Mouse (Mus musculus): ENCODE results near the gene Def8.

Def8 gene

DNA sequence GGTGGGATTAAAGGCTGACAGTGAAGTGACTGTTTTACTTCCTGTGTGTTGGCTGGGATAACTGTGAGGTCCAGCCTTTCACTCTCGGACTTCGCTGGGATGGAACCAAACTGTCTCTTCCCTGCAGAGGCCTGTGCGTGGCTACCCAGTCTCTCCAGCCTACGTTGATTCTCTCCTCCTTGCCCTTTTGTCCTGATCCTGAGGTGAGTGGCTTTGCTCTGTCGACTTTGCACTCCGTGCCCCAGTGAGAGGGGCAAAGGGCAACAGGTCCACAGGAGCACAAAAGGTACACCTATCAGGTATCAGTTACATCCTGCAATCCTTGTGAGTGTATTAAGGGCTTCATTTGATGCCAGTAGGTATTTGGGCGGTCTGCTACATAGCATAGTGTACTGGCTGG lies at the start of gene Def8:
Def8 (plus strand) TSS at position 87 of the 400 bp plus-strand sequence.
- DNase-seq (ENCODE audit: low spot score): no peak

DNA sequence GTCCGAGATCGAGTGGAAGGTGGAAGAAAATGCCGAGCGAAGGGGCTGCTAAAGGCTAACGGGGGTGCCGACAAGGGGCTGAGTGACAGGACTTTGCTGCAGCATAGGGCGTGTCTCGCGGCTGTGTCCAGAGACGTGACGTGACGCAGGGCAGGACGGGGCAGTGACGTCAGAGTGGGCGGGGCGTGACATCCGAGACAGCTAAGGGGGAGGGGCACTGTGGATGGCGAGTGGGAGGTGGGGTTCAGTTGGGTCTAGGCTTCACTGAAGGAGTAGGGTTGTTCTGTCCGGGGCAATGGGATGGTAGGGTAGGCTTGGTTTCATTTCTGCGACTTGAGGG lies 49.1 kb upstream of the Def8 start:
- peak; percentile 76 for DNase-seq (ENCODE audit: low spot score)

DNA sequence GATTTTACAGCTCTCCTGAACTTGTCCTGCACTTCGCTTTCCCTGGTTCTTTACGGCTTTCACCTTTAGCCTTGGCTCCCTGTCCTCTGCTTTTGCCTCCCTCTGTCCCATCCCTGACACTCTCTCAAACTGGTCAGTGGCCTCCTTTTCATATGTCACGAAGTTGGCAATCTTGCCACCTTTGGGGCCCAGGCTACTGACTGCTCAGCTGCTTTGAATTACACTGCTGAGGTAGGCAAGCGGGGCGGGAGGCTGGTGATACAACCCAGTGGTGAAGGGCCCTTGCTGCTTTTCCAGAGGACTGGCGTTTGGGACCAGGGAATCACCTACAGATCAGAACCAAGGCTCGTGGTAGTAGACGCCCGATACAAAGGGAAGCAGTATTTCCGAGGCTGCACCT lies 47.6 kb upstream of the Def8 start:
- no peak for DNase-seq (ENCODE audit: low spot score)

DNA sequence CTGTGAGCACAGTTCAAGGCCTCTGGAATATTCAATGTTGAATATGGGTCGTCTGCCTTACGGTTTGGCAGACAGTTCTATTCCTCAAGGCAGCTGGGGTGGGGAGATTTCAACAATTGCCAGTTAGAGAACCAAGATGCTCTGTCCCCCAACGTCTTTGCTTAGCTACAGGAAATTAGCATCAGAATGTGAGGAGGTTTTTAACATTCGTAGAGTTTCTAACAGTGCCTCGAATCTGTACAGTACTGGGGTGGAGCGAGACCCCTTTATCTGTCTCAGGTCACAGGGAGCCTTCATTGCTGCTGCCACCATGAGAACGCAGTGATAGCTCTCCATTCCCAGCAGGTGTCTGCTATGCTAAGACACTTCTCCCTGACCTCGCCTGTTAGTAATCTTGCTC lies 47.2 kb upstream of the Def8 start:
- DNase-seq (ENCODE audit: low spot score): no peak

DNA sequence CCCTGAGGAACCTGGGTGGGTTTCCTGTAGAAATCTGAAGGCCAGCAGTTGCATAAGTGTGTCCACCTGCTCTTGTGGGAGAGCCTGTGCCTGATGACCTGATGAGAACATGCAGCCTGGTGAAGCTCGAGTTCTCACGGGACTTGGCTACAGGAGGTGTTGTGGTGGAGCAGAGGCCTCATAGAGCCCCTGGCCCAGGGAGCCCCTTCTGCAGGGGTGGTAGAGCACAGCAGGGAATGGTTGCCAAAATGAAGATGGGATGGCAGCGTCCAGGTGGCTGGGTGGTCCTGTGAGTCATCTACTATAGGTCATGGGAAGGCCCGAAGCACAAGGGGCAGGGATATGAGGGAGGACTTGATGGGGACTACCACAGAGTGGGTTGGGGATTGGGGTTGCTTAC lies 41.6 kb upstream of the Def8 start:
- no peak for DNase-seq (ENCODE audit: low spot score)

DNA sequence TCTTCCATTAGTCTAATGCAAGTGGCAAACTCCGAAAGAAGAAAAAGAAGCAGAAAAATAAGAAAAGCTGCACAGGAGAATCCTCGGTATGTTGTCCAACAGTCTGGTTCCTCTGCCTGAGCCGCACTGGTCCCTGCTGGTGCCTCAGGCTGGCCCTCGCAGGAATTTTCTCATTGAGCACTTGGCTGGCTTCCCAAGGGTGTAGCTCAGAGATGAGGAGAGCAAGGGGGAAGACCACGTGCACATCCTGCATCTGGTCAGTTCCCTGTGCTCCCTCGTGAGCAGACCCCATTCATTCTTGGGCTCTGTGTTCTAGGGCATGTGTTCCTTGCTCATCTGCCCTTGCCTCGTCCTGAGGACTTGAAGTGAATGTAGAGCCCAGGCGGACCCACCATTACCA lies 40.8 kb upstream of the Def8 start:
- DNase-seq (ENCODE audit: low spot score): no peak

DNA sequence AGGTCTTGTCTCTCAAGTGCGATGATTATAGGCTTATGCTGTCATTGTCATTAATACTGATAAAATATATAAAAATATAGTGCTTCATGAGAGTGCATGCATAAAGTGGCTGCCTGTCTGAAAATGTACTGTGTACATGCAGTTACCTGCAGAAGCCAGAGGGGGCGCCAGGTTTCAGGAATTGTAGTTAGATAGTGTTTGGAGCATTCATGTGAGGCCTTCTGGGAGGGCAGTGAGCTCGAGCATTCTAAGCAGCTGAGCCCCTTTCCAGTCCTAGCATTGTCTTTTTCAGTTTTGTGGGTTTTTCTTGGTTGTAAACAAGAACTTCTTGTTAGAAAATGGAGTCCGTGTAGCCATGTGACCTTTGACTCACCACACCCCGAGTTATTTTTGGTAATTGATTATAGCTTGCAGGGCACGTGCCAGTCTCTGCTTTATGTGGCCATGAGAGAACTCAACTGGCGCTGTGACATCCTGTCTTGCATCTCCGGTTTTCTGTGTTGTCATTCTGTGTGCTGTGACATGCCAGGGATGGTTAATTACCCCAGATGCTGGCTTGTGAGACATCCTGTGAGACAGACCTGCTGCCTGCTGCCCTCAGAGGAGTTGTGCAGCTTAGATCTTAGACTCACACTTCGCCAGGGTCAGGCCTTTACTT lies 38.3 kb upstream of the Def8 start:
- DNase-seq (ENCODE audit: low spot score): no peak

DNA sequence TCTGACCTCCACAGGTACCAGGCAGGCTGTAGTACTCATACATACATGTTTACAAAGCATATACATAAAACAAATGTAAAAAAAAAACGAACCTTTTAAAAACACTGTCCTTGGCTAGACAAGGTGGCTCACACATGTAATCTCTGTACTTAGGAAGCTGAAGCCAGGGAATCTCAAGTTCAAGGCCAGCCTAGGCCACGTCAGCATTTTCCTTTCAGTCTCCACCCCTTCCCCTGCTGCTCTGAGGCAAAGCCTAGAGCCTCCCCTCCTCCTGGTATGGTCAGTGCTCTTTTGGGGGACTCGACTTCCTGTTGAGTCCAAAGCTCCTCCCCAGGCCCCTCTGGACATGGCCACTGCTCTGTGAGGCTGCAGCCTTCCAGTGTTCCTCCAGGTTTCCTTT lies 36.3 kb upstream of the Def8 start:
- DNase-seq (ENCODE audit: low spot score): no peak

DNA sequence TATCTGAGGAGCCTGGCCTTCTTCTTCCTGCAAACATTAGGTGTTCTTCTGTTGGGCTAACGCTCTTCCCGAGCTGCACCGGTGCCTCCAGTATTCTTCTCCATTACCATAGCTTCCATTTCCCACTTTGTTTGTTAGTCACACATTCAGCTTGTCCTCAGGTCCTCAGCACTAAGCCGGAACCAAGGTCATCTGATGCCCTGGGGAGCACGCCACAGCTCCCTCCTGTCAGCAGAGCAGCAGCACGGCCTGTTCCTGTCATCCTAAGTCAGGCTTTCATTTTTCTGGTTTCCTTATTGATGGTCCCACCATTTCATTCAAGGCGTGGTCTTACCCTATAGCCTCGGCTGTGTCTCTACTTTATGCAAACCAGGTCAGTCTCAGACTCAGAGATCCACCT lies 35.5 kb upstream of the Def8 start:
- no peak for DNase-seq (ENCODE audit: low spot score)

DNA sequence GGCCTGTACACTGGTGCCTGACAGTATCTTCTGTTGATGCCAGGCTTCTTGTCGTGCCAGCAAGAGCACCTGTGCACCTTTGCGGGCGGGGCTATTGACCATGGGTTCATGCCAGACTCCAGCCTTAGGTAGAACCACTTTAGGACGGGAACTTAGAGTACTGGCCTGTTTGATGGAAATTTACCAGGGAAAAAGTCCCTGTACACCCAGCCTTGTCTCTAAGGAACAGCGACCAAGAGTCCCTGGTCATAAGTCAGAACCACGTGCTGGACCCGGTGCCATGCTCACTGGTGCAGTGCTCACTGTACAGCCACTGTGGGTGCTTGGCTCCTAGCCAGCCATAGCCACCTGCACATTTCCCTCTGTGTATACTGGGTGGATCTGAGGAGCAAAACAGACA lies 34.3 kb upstream of the Def8 start:
- no peak for DNase-seq (ENCODE audit: low spot score)

DNA sequence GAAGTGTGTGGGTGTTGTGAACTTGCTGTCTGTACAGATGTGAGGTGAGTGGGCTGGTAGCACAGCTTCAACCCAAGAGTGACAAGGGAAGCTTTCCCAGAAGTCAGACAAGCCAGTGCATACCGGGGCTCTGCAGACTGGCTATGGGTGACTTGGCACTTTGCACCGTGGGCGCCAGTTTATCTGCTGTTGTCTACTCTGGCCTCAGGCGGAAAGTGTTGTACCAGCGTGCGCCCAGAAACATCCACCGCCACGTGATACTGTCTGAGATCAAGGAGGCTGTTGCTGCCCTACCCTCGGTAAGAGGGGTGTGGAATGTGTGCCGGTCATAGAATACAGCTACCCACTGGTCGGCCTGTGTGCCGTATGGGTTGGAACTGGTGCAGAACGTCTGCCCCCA lies 25.0 kb upstream of the Def8 start:
- no peak for DNase-seq (ENCODE audit: low spot score)

DNA sequence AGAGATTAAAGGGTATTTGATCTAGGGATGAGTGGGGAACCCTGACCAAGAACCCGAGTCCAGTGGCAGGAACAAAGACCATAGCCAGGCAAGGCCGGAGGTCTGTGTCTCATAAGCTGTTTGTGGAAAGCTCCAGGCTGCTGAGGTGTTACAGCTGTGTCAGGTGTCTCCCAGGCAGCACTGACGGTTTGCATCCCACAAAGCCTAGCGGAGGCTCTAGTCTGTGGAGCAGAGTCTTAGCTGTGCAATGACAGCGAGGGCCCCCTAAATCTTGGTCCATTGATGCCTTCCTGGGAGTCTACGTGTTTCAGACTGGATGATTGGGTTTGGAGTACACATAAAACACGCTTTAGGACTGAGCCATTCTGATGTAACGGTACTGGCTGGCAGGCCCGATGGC lies 21.4 kb upstream of the Def8 start:
- no peak for DNase-seq (ENCODE audit: low spot score)

DNA sequence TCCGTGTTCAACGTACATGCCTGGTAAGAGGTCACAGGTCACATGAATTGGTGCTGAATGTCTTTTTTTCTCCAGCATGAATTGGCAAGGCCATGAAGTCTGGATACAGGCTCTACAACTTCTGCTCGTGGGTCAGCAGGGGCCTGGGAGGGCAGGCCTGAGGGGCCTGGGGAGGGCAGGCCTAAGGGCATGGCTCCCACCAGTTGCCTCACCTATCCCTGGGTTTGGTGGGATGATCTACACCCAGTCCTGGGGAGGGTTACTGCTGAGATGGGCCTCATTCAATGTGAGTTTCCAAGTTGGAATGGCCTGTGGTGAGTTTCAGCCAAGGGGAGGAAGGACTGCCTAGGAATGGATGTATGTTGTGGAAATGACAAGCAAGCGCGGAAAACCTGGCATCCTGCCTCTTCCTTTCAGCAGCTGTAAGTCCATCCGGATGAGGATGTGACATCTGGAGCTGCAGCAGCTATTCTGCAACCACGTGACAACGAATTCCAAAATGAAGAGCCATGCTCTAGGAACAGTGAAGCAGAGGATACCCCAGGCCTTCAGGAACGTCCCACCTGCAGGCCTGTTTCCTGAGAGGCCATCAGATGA lies 20.5 kb upstream of the Def8 start:
- DNase-seq (ENCODE audit: low spot score): no peak

DNA sequence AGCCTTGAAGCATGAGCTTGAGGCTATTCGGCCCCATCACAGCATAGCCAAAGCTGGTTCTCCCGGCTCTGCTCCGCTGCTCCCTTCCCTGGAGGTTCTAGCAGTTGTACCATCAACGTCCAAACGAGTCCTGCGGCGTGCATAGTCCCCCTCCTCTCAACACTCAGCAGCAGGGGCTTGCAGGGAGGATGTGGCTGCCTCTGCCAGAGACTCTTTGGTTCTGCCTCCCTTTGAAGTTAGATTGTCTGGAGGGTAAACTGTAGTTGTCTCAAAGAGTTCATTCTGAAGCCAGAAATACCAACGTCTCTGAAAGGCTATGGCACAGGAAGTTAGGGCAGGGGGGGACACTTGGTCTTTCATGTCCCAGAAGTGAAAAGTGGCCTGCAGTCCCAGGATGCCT lies 18.8 kb upstream of the Def8 start:
- DNase-seq (ENCODE audit: low spot score): no peak

DNA sequence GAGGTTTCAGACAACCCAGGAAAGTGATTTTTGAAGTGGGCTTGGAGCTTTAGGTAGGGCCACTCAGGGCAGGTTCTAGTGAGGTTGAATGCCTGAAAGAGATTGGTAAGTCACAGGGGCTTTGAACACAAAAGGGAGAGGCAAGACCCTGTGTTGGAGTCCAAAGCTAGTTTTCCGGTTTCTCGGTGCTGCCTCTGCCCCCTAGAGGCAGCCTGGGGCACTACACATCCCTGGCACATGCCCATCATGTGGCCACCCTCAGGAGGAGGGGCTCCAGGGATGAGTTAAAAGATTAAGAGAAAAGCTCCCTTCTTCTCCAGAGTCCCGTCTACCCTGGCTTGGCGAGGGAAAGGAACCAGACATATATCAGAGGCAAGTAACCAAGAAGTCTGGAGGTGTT lies 16.5 kb upstream of the Def8 start, which contains the start of gene Mc1r:
Mc1r (plus strand) TSS at position 322 of the 400 bp plus-strand sequence.
- DNase-seq (ENCODE audit: low spot score): peak; percentile 46

DNA sequence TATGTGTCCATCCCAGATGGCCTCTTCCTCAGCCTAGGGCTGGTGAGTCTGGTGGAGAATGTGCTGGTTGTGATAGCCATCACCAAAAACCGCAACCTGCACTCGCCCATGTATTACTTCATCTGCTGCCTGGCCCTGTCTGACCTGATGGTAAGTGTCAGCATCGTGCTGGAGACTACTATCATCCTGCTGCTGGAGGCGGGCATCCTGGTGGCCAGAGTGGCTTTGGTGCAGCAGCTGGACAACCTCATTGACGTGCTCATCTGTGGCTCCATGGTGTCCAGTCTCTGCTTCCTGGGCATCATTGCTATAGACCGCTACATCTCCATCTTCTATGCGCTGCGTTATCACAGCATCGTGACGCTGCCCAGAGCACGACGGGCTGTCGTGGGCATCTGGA lies 15.7 kb upstream of the Def8 start:
- no peak for DNase-seq (ENCODE audit: low spot score)

DNA sequence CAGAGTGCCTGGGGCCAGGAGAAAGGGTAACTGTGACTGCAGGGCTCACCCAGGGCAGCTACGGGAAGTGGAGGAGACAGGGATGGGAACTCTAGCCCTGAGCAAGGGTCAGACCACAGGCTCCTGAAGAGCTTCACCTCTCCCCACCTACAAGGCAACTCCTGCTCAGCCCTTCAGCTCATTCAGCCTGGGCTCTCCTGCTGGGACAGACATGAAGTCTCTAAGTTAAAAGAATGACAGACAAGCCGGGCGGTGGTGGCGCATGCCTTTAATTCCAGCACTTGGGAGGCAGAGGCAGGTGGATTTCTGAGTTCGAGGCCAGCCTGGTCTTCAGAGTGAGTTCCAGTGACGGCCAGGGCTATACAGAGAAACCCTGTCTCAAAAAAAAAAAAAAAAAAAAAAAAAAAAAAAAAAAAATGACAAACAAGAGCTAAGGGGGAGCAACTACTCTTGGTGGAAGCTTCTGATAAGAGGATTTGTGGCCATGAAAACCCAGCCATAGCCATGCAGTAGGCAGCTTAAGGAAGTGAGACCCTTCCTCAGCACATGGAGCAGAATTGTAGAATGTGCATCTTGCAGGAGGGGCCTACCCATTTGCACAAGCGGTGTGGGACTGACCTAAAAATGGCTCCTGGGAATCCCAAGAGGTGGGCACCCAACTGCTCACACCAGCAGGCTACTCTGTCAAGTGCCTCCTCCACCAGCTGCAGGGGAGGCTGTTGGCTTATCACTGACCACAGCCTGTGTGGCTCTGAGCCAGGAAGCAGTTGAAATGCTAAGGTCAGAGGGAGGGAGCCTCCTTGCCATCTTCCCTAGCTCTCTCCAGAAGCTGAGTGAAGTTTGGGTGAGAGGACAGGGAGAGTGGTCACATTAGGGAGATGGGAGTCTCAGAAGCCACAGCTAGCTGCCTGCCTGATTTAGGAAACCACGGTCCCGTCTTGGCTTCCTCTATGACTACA lies 14.5 kb upstream of the Def8 start:
- DNase-seq (ENCODE audit: low spot score): no peak

DNA sequence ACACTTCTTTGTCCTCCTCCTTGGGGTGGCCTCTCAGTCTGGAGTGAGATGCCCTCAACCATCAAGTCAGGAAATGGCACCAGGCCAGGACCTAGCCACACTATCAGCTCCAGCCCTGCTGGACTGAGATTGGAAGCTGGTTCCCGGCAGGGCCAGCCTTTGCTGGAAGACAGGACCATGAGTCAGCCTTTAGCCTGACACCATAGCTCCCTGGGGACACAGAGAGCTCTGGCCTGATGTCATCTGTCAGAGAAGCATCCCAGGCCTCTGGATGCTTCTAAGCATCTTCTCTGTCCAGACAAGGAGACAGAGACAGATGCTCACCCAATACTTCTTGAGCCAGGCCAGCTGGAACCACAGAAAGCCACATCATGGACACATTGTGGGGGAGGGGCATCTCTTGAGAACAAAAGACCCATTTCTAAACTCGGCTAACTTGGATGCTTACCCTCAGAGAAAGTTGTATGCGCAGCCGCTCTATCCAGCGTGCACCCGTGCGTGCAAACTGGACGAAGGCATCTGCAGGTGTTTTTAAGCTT lies 13.2 kb upstream of the Def8 start:
- DNase-seq (ENCODE audit: low spot score): peak; percentile 35

DNA sequence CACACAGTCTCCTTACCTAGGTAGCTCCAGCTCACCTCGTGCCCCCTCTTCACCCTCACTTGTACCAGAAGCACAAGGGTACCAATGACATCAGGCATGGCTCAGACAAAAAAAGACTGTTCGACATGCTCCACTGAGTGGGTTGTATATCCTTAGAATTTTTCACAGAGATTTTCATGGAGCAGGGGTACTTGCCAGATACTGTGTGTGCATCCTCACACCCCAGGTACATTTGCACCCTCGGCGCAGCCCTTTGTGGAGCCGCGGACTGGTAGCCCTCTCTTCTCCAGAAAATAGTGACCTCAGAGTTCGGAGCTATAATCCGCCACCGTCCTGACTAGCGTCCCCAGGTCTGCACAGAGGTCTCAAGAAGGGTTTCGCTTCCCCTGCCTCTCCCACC lies 12.5 kb upstream of the Def8 start:
- DNase-seq (ENCODE audit: low spot score): no peak

DNA sequence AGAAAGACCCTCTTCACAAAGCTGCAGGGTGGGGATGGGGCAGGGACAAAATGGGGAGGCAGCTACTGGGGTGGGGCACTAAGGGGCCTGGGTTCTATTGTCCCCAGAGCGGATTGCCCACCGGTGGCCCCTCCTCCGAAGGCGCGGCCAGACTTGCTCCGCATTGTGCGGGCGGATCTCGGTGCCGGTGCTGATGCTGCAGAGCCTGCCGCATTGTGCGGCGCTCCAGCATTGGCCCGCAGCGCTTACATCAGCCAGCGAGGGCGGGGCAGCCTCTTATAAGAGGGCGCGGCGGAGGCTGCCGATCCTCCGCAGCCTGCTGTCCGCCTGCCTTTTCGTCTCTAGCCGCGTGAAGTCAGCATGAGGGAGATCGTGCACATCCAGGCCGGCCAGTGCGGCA lies 12.1 kb upstream of the Def8 start, which contains the start of gene Tubb3:
Tubb3 (plus strand) TSS at position 179 of the 400 bp plus-strand sequence.
- peak; percentile 62 for DNase-seq (ENCODE audit: low spot score)

DNA sequence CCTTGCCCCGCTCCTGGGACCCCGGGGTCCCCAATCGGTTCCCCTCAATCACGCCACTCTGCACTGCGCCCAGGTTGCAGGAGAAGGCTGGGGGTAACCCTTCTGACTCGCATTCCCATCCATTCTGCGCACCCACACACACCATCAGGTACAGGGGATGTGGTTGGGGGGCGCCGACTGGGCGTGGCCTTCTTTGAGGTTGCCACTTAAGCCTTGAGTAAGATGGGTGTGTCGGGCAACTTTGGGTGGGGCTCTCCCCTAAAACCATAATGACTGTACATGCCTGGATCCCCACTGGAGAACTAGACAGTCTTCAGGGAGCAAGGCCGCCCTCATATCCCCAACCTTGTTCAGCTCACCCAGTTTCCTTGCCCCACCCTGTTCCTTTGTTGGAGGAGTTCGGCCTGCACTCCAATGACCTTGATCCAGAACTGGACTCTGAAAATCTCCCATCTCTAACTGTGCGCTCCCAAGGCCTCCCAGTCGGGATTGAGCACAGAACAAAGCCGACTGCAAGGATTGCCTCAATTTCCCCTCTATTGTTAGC lies 11.5 kb upstream of the Def8 start:
- DNase-seq (ENCODE audit: low spot score): no peak

DNA sequence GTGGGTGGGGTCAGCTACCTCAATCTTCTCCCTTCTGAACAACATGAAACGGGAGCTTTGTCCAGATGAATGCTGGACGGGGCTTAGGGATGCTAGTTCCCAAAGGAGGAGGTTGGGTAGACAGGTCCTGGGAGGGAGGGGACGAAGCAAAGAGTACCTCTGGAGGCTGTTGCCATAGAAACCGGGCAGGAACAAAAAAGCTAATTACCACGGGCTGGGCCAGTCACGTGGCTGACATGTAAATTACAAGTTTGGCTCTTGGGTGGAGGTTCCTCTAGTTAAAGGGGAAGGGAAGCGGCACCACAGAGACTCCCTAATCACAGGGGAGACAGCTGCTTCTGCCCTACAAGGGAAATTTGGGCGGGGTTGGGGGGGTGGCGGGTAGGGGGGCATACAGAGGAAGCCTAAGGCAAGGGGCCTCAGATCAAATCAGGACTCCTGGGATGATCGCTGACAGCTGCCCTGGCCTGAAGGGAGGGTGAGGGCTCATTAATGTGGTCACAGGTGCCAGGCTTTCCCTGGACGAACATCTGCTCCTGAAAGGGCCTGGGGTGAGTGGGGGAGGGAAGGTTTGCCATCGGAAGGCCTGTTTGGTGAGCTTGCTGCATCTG lies 10.7 kb upstream of the Def8 start:
- DNase-seq (ENCODE audit: low spot score): peak; percentile 66
